Mouse (Mus musculus): ENCODE data around the gene St13. TPM values are rescaled to one million over a fixed set of nuclear protein-coding genes. Genes with fewer than 3 reads are reported as not detected.

The St13 gene
- polyA plus RNA-seq, 1 experiment from 2014 or later: 87.1 TPM

DNA sequence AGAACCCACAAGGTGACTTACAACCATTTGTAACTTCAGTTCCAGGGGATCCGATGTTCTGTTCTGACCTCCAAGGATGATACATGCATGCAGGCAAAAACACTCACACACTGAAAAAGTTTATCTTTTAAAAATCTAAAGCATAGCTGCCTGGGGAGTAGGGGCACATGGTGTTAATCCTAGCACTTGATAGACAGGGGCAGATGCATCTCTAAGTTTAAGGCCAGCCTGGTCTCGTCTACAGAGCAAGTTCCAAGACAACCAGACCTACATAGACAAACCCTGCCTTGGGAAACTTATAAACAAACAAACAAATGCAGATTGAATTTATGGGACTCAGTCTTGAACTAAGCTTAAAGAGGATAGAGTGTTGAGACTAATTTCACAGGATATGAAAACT lies 21.0 kb downstream of the St13 start:
- ATAC-seq (no peak), DNase-seq (ENCODE audit: low spot score) (no peak)
- Histone ChIP-seq H3K36me3 (ENCODE audit: insufficient read depth, low read length) (peaks cover 19% of the 10 kb centered on the region; the same call in 1 of the 2 replicates), H3K9ac (replicated peaks; ENCODE audit: low read depth) (no peak overlapping the region), H3K27me3 (replicated peaks; ENCODE audit: insufficient read depth, low read length) (no peaks in the 10 kb centered on the region), H3K4me1 (ENCODE audit: insufficient read depth, low read depth, low read length) (no peaks in the 10 kb centered on the region), H3K4me2 (replicated peaks; ENCODE audit: low read depth, low read length) (no peak overlapping the region), H3K9me3 (ENCODE audit: low read length) (no peaks in the 10 kb centered on the region), H3K27ac (ENCODE audit: low read length) (no peak overlapping the region), H3K4me3 (ENCODE audit: low read depth, low read length) (no peak overlapping the region)
- WGBS: 86% methylated on average over 2 of the region's 2 CpGs
- TF ChIP-seq CTCF (IDR thresholded peaks at IDR 0.05) (no peak), EP300 (IDR thresholded peaks at IDR 0.05) (no peak)

DNA sequence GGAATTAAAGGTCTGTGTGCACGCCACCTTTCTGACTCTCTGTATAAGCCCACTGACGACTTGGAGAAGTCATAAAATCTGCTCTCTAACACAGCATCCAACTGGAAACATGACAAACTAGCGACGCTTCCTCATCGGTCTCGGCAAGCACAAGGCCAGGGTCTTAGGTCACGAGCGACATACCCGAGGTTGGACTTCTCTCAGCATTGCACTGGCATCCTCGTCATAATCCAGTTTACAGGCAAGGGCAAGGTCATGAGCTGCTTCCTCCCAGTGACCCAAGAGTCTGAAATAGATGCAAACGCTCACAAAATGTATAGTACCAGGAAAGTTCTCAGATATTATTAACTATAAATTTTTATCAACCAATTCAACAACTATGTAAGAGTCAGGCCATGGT lies 25.3 kb downstream of the St13 start:
- WGBS: 84% methylated on average over 11 of the region's 11 CpGs
- no peak overlapping the region for H3K4me3 ChIP-seq (ENCODE audit: low read depth, low read length)

DNA sequence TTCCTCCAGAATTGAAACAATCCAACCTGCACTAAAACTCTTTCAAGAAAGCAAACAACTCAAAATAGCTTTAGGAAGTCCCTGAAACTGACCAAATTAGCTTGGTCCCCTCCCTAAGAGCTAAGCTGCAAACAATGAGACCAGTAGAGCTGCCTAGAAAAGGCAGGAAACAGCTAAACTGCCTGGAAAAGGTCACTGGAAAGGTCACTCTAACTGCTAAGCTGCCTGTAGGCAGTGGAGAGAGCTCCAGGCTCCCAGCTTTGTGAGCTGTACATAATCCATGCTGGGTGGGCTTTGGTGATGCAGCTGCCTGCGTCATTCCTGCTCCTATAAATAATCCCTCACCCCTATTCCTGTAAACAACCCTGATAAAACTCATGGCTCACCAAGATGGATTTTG lies 29.5 kb downstream of the St13 start:
- Histone ChIP-seq H3K9ac (replicated peaks; ENCODE audit: low read depth) (no peak overlapping the region), H3K9me3 (ENCODE audit: low read length) (no peaks in the 10 kb centered on the region), H3K4me1 (ENCODE audit: insufficient read depth, low read depth, low read length) (no peaks in the 10 kb centered on the region), H3K27ac (ENCODE audit: low read length) (no peak overlapping the region), H3K4me2 (replicated peaks; ENCODE audit: low read depth, low read length) (no peak overlapping the region), H3K4me3 (ENCODE audit: low read depth, low read length) (no peak overlapping the region), H3K36me3 (ENCODE audit: insufficient read depth, low read length) (peaks cover 39% of the 10 kb centered on the region; the same call in 1 of the 2 replicates), H3K27me3 (replicated peaks; ENCODE audit: insufficient read depth, low read length) (no peaks in the 10 kb centered on the region)
- DNase-seq (ENCODE audit: low spot score) (no peak), ATAC-seq (no peak)
- 56% methylated on average over 1 of the region's 1 CpGs for WGBS
- TF ChIP-seq CTCF (IDR thresholded peaks at IDR 0.05) (no peak), EP300 (IDR thresholded peaks at IDR 0.05) (no peak)

More for the DNA sequence above, 25.3 kb downstream of the St13 start:
- Histone ChIP-seq H3K4me1 (ENCODE audit: insufficient read depth, low read depth, low read length) (no peaks in the 10 kb centered on the region), H3K27ac (ENCODE audit: low read length) (no peak overlapping the region), H3K9me3 (ENCODE audit: low read length) (no peaks in the 10 kb centered on the region), H3K4me2 (replicated peaks; ENCODE audit: low read depth, low read length) (no peak overlapping the region), H3K27me3 (replicated peaks; ENCODE audit: insufficient read depth, low read length) (no peaks in the 10 kb centered on the region), H3K36me3 (ENCODE audit: insufficient read depth, low read length) (0 out of 2 replicates have a peak, but pooled peaks cover 18% of the 10 kb centered on the region), H3K9ac (replicated peaks; ENCODE audit: low read depth) (no peak overlapping the region)
- ATAC-seq: no peak
- DNase-seq (ENCODE audit: low spot score): no peak
- TF ChIP-seq CTCF (IDR thresholded peaks at IDR 0.05) (no peak), EP300 (IDR thresholded peaks at IDR 0.05) (no peak)

DNA sequence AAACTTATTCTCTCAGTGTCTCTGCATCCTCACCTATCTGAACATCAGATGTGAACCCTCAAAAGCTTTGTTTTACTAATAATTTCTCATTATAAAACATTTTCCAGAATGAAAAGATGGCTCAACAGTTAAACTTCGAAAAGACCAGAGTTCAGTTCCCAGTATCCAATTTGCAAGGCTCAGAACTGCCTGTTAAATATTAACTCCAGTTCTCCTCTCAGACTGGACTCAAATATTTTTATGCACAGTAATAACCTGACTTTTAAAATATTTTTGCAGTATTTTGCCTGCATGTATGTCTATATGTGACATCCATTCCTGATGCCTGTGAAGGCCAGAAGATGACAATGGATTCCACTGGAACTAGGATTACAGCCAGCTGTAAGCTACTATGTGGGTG lies 31.3 kb downstream of the St13 start:
- TF ChIP-seq CTCF (IDR thresholded peaks at IDR 0.05): no peak
- TF ChIP-seq EP300 (IDR thresholded peaks at IDR 0.05): no peak
- Histone ChIP-seq H3K27me3 (replicated peaks; ENCODE audit: insufficient read depth, low read length) (no peaks in the 10 kb centered on the region), H3K4me1 (ENCODE audit: insufficient read depth, low read depth, low read length) (no peaks in the 10 kb centered on the region), H3K36me3 (ENCODE audit: insufficient read depth, low read length) (peaks cover 43% of the 10 kb centered on the region; the same call in 1 of the 2 replicates), H3K4me2 (replicated peaks; ENCODE audit: low read depth, low read length) (no peak overlapping the region), H3K27ac (ENCODE audit: low read length) (no peak overlapping the region), H3K9me3 (ENCODE audit: low read length) (no peaks in the 10 kb centered on the region), H3K4me3 (ENCODE audit: low read depth, low read length) (no peak overlapping the region), H3K9ac (replicated peaks; ENCODE audit: low read depth) (no peak overlapping the region)
- DNase-seq (ENCODE audit: low spot score) (no peak), ATAC-seq (no peak)
- WGBS: 93% methylated on average over 1 of the region's 1 CpGs

DNA sequence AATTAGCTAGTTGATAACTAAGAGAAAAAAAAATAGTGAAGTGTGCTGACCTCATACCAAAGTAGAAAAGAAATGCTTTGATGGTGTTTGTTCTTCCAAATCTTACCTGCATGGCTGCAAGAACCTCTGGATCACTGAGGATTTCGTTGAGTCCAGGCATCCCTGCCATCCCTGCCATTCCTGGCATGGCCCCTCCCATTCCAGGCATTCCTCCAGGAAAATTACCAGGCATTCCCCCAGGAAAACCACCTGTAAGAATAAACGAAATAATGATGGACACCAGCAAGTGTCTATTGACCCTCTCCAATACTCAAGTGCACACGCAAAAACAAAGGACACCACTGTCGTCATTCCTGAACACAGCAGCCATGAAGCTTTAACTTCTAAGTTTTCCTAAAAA lies 33.6 kb downstream of the St13 start:
- WGBS: 76% methylated on average over 4 of the region's 4 CpGs
- no peak for TF ChIP-seq EP300 (IDR thresholded peaks at IDR 0.05)
- TF ChIP-seq CTCF (IDR thresholded peaks at IDR 0.05): no peak
- DNase-seq (ENCODE audit: low spot score): no peak
- no peak overlapping the region for H3K9ac ChIP-seq (replicated peaks; ENCODE audit: low read depth)
- peaks cover 39% of the 10 kb centered on the region; the same call in 1 of the 2 replicates for H3K36me3 ChIP-seq (ENCODE audit: insufficient read depth, low read length)
- H3K27me3 ChIP-seq (replicated peaks; ENCODE audit: insufficient read depth, low read length): no peaks in the 10 kb centered on the region
- H3K4me2 ChIP-seq (replicated peaks; ENCODE audit: low read depth, low read length): no peak overlapping the region
- no peak overlapping the region for H3K4me3 ChIP-seq (ENCODE audit: low read depth, low read length)
- 0 out of 2 replicates have a peak, but pooled peaks cover 4% of the 10 kb centered on the region for H3K4me1 ChIP-seq (ENCODE audit: insufficient read depth, low read depth, low read length)
- ATAC-seq: no peak
- no peaks in the 10 kb centered on the region for H3K9me3 ChIP-seq (ENCODE audit: low read length)
- no peak overlapping the region for H3K27ac ChIP-seq (ENCODE audit: low read length)

DNA sequence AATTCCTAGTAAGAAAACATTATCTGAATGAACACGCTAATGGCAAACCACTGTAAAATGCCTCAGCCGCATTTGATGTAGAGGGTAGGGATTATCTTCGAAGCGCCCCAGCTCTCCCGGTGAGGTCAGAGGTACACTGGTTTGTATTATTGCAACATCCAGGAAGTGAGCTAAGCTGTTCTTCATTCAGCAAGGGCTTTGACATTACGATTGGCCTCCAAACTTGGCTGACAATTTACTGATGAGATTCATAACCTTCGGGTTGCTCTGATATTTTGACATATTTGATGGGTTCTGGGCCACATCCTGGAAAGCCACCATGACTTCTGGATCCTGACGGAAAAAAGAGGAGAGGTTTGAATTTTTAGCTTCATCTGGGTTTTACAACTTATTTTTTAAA lies 34.6 kb downstream of the St13 start:
- Histone ChIP-seq H3K36me3 (ENCODE audit: insufficient read depth, low read length) (peaks cover 34% of the 10 kb centered on the region; the same call in 1 of the 2 replicates), H3K27ac (ENCODE audit: low read length) (no peak overlapping the region), H3K4me1 (ENCODE audit: insufficient read depth, low read depth, low read length) (0 out of 2 replicates have a peak, but pooled peaks cover 4% of the 10 kb centered on the region), H3K27me3 (replicated peaks; ENCODE audit: insufficient read depth, low read length) (no peaks in the 10 kb centered on the region), H3K9ac (replicated peaks; ENCODE audit: low read depth) (no peak overlapping the region), H3K4me2 (replicated peaks; ENCODE audit: low read depth, low read length) (no peak overlapping the region), H3K9me3 (ENCODE audit: low read length) (no peaks in the 10 kb centered on the region), H3K4me3 (ENCODE audit: low read depth, low read length) (no peak overlapping the region)
- no peak for TF ChIP-seq EP300 (IDR thresholded peaks at IDR 0.05)
- TF ChIP-seq CTCF (IDR thresholded peaks at IDR 0.05): no peak
- no peak for DNase-seq (ENCODE audit: low spot score)
- 80% methylated on average over 8 of the region's 8 CpGs for WGBS
- ATAC-seq: no peak

DNA sequence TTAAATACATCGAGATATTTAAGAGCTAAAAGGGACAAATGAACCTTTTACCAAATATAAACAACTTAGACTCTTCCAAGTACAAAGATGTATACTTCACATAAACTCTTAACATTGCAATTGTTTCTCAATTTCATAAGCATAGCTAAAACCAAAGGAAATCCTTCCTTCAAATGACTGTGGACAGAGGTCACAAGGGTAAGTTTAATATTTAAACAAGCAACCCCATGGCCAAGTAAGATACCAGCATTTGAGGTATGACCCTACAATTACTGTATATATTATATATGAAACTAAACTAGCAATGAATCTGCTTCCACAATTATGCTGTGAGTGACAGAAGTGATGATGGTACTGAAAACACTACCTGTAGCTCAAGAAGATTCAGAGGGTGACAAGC lies 35.6 kb downstream of the St13 start:
- Histone ChIP-seq H3K4me2 (replicated peaks; ENCODE audit: low read depth, low read length) (no peak overlapping the region), H3K27ac (ENCODE audit: low read length) (no peak overlapping the region), H3K4me3 (ENCODE audit: low read depth, low read length) (no peak overlapping the region), H3K27me3 (replicated peaks; ENCODE audit: insufficient read depth, low read length) (no peaks in the 10 kb centered on the region), H3K9me3 (ENCODE audit: low read length) (no peaks in the 10 kb centered on the region), H3K36me3 (ENCODE audit: insufficient read depth, low read length) (peaks cover 34% of the 10 kb centered on the region; the same call in 1 of the 2 replicates), H3K4me1 (ENCODE audit: insufficient read depth, low read depth, low read length) (peaks cover 5% of the 10 kb centered on the region; the same call in 1 of the 2 replicates), H3K9ac (replicated peaks; ENCODE audit: low read depth) (no peak overlapping the region)
- no peak for ATAC-seq
- 80% methylated on average over 1 of the region's 1 CpGs for WGBS
- no peak for DNase-seq (ENCODE audit: low spot score)
- TF ChIP-seq CTCF (IDR thresholded peaks at IDR 0.05): no peak
- no peak for TF ChIP-seq EP300 (IDR thresholded peaks at IDR 0.05)

Data from lung, postnatal 0 days (tissue).